Mouse (Mus musculus): ENCODE results near the gene 1600002K03Rik. TPM values are rescaled to one million over a fixed set of nuclear protein-coding genes. Genes with fewer than 3 reads are reported as not detected.
A peak's percentile ranks its signal among the peaks of the same experiment; 100 is the strongest.
"Not testable (repeated sequence)": the region's sequence is repeated elsewhere in the genome, so short reads cannot be mapped to it uniquely, and the experiment has no call there.

The 1600002K03Rik gene
- polyA plus RNA-seq, 1 experiment, result 21.5 TPM

DNA sequence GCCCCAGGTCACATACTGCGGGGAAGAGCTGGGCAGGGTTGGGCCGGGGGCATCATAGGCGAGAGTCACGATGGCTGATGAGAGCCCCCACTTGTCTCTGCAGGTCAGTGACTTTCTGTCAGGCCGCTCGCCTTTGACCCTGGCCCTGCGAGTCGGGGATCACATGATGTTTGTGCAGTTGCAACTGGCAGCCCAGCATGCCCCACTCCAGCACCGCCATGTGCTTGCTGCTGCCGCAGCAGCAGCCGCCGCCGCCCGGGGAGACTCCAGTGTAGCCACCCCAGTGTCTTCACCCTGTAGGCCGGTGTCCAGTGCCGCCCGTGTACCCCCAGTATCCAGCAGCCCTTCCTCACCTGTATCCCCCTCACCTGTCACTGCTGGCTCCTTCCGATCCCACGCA, 19.0 kb upstream of the 1600002K03Rik start:
- DNase-seq (ENCODE audit: low spot score), result no peak

DNA sequence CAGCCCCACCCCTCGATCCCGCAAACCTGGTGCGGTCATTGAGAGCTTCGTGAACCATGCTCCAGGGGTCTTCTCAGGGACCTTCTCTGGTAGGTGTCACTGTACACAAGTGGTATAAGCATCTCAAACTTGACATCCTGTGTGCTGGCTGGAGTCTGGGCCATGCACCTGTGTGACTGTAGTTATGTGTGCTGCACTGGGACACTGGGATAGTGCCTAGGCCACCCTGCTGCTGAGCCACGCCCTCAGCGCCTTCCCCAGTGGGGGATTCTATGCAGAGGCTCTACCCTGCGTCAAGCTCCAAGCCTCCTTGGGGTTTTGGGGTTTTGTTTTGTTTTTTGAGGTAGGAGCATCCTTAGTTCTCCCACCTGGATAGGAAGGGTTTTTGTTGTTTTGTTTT, 18.4 kb upstream of the 1600002K03Rik start:
- no peak for DNase-seq (ENCODE audit: low spot score)

DNA sequence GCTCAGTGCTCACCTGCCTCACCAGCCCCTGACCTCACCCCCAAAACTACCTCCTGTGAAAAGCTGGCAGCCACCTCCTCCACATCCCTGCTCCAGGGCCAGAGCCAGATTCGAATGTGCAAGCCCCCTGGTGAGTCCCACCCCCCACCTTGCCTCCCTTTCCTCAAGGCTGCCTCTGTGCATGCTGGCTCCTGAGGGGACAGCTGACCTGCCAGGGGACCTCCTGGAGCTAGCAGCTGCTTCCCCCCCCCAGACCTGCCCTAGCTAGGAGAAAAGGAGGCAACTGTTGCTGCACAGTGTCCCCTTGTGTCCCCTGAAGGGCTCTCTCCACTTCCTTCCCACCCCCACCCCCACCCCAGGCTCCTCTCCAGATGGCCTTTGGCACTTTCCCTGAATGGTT, 17.5 kb upstream of the 1600002K03Rik start:
- no peak for DNase-seq (ENCODE audit: low spot score)

DNA sequence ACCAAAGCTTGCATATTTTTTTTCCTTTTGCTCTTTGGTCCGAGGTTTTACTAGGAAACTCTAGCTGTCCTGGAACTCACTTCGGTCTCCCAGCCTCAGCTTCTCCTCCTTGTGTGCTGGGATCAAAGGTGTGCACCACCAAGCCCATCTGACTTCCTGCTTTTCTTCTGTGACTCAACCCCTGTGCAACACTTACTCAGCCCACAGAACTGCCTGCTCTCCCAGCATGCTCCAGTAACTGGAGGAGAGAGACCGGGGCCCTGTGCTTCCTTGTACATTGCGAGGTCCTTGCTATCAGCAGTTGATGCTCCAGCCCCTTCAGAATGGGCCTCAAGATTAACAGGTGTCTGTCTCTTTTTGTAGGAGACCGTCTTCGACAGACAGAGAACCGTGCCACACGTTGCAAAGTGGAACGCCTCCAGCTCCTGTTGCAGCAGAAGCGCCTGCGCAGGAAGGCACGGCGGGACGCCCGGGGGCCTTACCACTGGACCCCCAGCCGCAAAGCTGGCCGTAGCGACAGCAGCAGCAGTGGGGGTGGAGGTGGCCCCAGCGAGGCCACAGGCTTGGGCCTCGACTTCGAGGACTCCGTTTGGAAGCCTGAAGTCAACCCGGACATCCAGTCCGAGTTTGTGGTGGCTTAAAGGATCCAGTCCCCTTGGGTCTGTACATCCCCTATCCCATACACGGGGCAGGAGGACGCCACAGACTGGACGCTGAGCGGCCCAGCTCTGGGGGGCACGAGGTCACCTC, 16.6 kb upstream of the 1600002K03Rik start:
- no peak for DNase-seq (ENCODE audit: low spot score)

DNA sequence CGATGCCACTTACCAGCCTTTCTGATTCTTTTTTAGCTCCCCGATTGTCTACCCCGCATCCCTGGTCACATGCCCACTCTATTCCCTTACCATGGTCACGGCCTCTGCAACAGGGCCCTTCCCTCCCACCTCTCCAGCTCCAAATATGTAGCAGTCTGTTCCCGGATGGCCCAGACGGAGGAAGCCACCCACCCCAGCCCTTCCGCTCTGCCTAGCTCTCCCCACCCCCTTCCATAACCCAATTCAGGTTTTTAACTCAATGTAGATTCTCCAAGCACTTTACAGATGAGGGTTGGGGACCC, 16.0 kb upstream of the 1600002K03Rik start:
- no peak for DNase-seq (ENCODE audit: low spot score)

DNA sequence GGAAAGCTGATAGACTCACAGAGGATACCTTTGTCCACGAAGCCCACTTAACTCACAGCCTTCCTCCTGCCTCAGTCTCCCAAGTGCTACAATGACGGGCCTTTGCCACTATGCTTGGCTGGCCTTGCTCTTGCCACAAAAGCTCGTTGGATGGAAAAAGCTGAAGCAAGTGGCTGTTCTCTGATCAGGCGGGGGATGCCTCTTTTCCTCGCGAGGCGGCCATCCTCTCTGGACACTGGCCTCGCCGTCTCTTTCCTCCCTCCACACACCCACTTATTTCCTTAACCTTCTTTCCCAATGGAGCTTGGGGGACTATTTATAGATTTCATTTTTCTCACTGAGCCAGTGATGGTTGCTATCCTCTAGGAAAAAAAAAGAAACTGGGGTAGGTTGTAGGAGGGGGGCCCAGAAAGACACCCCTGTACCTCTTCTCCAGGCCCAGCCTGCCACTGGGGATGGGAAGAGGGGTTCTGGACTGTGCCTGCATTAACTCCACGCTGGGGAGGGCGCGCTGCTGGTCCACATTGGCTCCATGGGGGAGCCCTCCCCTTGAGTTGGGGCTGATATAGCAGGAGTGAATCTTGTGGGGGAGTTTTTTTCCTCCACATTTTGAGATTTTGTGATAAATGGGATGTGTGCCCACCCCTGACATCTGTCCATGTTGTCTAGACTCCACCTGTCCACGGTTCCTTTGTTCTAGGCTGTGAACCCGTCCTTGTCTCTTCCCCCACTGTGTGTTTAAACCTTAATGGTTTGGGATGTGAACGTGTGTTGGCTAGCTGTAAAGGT, 15.4 kb upstream of the 1600002K03Rik start:
- DNase-seq (ENCODE audit: low spot score), result no peak

DNA sequence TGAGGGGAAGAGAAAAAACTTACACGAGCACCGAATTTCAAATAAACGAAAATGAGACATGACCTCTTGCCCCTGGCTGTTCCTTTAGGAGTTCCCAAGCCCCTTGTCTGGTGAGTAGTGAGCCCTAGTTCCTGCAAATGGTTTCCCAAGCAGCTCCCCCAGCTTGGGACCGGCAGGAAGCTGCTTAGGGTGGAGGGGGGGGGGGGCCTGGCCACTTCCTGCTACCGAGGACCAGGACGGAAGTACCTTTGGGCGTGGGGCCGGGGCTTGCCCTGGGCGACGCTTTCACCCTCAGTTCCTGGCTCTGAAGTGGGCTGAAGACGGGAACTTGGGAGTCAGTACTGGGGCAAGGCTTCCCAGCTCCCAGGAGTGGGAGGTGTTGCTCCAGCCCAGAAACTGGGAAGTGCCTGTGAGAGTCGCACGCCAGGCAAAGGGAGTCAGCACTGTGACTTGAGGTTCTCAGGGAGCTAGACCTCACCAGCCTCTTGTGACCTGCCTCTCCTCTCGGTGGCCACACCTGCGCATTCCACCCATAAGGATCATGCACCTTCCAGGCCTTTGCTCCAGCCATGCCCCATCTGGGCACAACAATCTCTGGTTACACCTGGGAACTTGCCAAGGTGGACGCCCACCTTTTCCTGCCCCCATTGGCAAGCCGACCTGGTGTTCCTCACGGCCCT, 14.3 kb upstream of the 1600002K03Rik start:
- DNase-seq (ENCODE audit: low spot score), result no peak

DNA sequence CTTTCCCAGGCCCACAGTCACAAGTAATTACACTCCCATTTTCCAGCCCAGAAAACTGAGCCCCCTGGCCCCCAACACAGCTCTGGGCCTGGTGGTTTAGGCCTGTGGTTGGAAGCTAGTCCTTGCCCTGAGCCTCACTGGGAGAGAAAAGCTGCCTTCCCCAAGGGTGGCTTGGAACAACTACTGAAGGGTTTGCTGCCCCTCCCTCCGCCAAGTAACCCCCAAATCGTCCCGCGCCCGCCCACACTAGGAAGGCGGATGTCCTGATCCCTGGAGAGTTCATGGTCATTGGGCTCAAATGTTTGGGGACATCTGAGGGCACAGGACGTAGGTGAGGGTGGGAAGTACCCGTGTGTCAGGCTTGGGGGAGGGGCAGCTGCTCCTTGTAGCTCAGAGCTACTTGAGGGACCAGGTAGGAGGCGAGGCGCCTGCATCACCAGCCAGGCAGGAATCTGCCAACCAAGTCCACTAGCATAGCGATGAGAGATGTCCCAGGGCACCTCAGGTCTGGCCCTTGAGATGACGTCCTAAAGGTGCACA, 13.7 kb upstream of the 1600002K03Rik start:
- DNase-seq (ENCODE audit: low spot score), result no peak

DNA sequence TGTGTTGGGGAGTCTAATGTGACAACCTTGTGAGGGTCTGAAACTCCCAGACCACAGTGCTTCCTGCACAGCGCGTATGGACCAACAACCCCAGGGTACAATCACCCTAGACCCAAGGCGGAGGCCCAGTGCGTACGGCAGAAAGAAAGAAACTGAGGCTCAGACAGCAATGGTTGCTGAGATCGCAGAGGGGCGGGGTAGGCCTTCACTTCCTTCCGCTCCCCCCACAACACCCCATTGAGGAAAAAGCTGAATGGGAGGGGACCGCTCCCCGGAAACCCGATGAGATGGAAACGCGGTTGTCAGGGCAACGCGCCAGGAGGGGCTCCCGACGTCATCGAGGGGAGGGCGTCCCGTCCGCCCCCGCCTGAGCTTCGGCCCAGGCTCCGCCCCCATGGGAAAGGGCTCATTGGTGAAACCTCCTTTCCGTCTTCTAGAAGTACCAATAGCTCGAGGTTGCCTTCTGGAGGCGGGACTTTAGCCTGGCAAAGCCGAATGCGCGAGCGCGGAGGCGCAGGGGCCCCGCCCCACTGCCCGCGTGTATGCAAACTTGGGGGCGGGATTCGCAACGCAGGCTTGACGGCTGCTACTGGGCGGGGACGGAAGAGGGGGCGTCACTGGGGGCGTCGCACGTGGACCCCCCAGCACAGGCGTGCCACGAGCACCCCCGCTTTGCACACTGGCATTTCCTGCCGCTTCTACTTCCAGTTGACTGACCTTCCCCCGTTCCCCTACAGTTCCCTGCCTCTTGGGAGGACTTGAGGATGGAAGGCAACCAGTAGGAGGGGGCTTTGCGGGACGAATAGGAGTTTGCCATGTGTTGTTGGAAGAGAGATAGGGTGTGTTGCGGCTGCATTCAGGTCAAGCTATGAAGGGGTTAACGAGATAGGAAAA, 12.9 kb upstream of the 1600002K03Rik start:
- peak; percentile 94 for DNase-seq (ENCODE audit: low spot score)

DNA sequence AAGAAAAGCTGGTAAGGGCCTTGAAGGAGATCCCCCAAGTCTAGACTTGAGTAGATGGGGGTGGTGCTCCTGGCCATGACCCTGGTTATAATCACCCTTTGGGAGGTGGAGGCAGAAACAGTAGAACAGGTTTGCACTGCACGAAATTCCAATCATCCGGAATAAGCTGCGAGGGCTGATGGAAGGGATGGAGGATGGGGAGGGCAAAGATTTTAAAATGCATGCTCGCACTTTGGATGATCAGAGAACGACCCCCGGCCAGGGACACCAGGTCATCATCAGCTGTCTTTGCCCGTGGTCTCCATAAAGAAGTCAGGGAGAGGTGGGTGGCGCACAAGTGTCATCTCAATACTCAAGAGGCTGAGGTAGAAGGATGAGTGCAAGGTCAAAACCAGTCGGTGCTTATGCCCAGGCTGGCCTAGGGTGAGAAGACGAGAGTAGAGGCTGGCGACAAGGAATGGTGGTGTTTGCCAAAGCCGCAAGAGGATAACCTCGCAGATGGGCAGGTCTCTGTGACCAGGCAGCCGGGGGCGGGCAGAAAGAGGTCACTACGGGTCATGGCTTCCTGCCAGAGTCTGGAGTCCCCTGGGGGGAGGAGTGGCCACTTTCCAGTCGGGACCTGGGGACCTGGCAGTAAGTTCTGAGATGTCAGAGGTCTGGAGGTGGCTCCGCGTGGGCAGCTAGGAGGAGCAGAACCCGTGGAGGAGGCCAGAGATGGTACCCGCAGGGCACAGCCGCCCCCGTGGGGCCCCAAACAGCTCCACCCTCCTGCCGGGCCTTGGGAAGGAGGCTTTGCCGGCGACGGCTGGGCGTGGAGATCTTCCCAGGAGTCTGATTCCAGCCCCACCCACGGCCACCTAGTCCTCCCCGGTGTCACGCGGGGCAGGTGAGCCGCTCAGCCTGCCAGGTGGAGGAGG, 12.0 kb upstream of the 1600002K03Rik start:
- peak; percentile 88 for DNase-seq (ENCODE audit: low spot score)

DNA sequence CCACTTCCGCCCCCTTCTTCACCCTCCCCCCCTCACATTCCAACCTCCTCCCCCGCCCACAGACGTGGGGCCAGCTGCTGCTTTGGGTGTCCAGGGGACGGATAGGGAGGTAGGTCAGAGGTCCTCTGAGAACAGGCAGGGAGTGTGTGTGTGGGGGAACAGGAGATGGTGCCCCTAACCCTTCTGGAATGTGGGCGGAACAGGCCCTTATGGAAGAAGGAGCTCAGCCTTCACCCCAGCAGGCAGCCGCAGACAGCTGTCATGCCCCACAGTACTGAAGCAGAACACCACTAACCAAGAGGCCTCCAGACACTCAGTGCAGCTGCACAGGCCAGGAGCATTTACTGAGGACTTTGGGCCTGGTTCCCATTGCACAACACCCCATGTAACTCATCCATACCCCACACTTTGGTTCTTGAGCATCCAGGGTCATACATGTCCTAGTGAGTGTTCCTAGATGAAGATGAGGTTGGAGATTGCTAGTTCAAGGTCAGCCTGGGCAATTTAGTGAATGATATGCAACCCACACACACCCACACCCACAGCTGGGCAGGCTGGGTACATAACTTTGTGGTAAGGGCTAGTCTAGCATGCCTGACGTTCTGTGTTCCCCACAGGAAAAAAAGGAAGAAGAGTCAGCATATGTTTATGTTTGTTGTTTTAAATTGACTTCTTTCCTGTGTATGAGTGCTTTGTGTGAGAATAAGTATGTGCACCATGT, 11.1 kb upstream of the 1600002K03Rik start:
- DNase-seq (ENCODE audit: low spot score), result no peak

DNA sequence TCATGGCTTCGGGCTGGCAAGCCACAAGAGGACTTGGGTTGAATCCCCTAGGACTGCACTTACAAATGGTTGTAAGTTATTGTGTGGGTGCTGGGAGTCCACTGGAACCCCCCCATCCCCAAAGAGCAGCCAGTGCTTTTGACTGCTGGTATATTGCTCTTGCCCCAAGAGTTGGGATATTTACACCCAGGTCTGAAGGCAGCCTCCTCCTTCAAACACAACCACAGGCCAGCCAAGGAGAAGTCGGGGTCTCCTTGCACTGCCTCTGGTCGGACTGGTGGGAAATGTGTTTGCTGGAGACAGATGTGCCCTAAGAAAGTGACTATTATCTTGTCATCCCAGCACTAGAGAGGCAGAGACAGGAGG, 10.5 kb upstream of the 1600002K03Rik start:
- no peak for DNase-seq (ENCODE audit: low spot score)

DNA sequence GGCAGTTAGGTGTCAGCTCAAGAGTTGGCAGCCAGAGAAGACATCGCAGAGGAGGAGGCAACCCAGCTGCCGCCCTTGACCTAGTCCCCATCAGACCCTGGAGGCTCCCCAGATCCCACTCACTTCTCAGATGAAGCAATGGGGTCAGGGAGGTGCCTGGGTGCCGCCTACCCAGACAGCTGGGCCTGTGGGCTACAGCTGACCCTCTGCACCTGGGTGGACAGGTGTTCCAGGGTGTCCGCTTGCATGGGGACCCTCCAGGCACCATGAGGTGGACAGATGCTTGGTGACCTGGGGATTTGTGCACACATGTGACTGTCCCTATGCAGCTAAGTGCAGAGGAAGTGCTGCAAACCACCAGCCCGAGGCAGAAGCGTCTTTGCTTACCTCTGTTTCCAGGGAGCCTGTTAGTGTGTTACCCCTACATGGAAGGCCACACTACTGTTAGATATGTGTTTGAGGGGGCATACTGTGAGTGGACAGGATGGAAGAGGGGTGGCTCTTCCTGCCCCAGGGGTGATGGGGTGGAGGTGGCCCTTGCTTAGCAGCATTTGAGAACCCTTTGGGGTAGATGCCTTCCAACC, 9.9 kb upstream of the 1600002K03Rik start:
- DNase-seq (ENCODE audit: low spot score), result no peak

DNA sequence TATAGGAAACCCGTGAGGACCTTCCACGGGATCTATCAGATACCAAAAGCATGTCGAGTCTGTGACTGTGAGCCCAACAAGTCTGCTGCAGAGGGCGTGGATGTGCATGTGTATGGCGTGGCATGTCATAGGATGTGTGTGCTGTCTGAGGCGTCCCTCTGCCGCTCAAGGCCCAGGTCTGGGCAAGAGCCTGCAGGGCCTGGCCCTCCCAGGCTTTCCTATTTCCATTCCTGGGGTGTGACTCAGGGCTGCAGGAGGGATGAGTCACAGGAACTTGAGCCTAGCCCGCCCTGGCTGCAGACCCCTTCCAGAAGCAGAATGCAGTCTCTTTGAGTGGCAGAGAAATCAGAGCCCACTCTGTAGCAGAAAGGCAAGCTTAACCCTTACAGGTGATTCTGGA, 9.0 kb upstream of the 1600002K03Rik start:
- DNase-seq (ENCODE audit: low spot score), result peak; percentile 56

DNA sequence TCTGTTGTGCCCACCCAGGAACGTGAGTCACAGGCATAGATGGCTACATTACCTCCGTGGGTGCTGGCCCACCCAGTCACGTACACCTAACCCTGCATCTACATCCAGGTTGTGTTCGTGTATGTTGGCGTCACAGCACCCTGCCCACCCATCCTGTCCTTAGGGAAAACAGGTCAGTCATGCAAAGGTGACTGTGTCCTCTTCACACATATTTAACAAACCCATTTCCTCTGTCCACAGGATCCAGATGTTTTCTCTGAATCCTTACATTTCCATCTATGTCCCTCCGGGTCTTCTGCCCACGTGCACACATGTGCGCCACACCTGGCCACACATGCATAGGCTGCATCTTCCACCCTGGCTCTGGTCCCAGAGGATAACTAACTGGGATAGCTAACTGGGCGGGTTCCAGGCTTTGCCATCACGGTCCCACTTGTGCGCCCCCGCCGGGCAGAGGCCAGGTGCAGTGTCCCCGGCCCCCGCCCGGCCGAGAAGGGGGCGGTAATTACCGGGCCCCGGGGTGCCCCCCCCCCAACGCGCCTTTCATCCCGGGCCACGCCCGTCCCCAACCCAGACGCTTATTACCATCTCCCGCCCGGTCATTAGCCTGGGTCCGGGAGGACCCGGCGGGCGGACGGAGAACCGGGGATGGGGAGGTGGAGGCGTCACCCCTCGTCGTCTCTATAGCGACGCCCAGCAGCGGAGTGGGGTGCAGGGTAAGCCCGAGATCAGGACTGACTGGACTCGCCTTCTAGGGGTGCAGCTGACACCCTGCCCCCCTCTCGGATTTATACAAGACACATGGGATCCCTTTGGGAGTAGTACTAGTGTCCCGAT, 8.4 kb upstream of the 1600002K03Rik start:
- no peak for DNase-seq (ENCODE audit: low spot score)

DNA sequence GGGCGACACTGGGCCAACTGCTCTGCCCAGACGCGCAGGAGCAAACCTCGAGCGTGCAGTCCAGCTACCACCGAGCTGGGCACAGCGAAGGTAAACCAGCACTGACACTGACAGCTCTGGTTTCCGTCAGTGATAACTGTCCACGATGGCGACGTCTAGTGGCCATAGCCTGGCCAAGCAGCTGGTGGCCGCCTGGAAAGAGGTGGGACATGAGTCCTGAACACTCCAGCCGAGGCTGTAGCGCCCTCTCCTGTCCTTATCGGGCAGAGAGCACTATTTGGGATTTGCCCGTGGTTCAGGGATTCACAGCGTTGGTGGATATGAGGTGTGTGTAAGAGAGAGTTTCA, 7.8 kb upstream of the 1600002K03Rik start:
- DNase-seq (ENCODE audit: low spot score), result peak; percentile 87

DNA sequence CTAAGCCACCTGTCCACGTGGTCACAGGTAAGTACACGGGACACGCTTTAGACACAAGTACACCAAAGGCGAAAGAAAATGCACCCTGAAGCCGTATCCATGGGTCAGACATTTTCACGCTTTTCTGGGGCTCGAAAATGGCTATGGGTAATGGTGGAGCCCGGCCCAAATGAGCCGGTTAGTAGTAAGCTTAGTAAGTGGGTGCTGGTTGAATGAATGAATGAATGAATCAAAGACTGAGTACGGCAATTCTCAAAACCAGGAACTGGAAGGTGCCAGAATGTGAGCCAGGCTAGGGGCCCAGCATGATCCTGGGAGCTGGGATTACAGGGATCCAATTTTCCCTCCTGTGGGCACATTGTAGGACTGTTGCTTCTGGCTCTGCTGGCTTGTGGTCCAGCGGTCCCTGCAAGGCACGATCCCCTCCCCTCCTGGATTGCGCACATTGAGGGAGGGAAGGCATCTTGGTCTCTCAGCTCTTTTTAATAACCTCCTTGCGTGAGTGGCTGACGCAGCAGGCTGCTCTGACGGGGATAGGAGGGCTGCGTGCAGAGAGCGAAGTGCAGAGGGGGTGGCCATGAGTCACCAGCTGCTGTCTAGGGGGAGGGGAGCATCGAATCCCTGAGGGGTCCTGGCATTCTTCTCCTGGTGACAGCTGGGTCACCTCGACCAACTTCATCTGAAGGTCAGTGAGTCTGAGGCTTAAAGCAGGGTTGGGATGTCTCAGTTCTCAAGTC, 7.2 kb upstream of the 1600002K03Rik start, which contains the start of gene Cirbp:
Gene Cirbp, plus strand, starts transcription at position 594 of the 737 bp plus-strand sequence.
- no peak for DNase-seq (ENCODE audit: low spot score)

DNA sequence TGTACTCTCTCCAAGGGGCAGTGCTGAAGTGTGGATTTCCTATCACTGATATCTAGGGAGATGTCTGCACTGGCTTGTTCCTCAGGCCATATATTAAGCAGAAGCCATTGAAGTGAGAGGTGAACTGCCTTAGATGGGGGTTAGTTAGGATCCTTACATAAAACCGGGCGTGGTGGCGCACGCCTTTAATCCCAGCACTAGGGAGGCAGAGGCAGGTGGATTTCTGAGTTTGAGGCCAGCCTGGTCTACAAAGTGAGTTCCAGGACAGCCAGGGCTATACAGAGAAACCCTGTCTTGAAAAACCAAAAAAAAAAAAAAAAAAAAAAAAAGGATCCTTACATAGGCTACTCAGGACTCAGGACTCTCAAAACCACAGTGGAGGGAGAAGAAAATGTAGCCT, 6.6 kb upstream of the 1600002K03Rik start:
- not testable (repeated sequence) for DNase-seq (ENCODE audit: low spot score)
